Mouse (Mus musculus) kidney, postnatal 10 days (tissue): ENCODE measurements around the gene Vcam1.
A peak's percentile ranks its signal among the peaks of the same experiment; 100 is the strongest.

Source experiments
- DNase-seq: peaks from one replicate; pipeline ENCODE4 v3.0.0; 2021; ENCODE audit warnings: mixed read lengths

Gene Vcam1

DNA sequence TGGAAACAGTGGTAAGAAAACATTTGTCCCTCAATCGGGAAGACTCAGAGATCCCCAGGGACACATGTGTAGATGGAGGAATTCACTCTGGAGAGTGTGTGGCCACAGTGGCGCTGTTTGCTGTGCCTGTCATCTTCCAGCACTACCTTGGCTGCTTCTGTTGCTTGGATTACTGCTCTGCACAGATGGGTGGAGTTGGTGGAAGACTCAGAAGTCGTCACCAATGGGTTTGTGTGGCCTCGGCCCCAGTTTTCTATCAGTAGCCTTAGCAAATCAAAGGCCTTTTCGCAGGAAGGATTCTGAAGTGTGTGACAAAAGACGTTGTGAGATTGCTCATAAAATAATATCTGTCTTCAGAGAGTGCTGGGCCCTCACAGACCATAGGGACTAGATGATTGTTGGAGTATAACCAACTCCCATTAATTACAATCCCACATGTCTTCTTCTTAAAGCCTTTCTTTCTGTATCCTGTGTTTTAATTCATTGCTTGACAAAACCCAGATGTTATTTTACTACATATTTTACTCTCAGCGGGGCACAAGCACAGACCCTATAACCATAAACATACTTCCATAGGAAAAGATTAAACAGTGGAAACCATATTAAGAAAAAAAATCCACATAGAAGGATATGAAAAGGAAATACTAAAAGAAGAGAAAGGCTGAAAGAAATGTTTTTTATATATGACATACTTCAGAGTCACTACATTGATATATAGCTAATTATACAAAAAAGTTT, 48.4 kb downstream of the Vcam1 start:
- DNase-seq, result peak; percentile 17

DNA sequence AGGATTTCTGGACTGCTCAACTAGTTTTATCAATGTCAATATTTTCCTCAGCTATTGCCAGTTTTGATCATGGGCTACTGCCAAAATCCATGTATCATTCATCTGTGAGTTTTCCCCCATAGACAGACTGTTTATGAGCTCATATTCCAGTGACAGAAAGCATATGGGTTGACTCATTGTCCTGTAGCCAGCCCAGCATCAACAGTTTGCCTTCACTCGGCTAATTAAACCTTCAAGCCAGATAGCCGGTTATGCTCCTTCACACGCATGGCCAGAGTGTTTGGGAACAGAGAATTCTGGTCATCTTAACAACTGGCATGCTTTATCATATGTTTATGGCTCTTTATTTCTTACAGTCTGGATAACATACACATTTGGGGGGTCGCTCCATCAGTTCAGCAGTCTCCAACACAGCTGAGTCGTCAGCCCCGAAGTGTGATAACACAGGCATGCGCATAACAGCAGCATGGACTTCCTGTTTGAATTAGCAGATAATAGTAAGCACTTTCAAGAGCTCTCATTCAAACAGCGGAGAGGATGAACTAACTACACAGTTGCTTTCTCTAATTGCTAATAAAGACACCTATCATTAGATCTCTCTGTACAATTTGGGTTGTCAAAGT, 49.2 kb downstream of the Vcam1 start:
- DNase-seq, result peak; percentile 34

DNA sequence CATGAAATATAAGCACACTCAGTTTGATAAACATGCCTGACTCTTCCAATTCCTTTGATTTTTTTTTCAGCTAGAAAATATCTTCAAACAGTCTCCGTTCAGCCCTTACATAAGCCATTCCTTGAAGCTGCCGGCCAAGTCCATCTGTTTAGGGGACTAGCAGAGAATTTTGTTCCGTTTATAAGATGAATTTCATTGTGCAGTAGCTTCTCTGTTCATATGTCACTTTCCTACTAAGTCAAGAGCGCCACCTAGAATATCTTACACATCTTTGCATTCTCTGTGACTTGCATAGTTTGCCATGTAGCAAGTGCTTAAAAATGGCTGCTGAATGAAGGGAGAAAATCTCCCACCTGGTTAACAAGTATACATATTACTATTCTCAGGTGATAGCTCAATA, 51.0 kb downstream of the Vcam1 start:
- DNase-seq, result no peak

DNA sequence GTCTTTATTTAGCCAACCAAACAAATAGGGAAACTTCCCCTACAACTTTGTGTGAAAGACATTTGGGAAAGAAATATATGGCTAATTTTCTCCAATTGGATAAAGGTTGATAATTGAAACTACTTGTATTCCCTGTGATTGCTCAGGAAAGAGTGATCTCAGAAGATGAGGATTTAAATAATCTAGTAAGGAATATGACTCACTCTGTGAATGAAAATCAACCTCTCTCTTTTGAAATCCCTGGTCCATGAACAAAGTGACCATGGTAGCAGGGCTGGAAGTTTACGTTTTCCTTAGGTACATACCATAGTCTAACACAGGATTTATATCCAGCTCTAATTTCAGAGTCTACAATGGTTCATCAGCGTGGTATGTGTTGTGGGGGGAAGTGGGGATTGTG, 52.7 kb downstream of the Vcam1 start:
- DNase-seq, result no peak

DNA sequence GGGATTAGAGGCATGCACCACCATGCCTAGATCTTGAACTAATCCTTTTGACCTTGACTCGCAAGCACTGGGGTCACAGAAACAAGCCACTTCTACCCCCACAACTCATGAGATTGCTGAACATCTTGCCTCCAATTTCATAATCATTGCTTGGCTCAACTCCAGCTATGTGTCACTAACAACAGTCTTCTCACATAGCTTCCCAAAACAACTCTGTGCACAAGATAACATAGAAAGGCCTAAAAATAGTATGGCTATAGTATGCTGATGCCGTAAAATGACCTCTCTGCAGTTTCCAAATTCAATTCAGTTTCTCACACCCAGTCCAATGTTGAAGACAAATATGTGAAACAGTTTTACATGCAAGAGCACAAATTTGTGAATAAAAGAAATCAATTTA, 56.9 kb downstream of the Vcam1 start:
- DNase-seq, result no peak

DNA sequence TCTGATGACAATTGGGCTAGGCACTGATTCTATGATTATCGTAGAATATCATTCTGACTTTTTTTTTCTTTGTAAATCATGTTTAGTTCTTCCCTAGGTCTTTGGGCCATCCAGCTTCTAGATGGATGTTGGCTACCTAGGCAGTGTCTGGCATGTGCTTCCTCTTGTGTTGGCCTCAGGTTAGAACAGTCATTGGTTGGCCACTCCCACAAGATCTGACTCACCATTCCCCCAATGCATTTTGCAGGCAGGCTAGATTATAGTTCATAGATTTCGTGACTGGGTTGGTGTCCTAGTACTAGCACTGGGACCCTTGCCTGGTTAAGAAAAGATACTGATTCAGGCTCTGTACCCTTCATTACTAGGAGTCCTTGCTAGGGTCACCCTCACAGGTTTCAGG, 67.3 kb downstream of the Vcam1 start:
- no peak for DNase-seq

DNA sequence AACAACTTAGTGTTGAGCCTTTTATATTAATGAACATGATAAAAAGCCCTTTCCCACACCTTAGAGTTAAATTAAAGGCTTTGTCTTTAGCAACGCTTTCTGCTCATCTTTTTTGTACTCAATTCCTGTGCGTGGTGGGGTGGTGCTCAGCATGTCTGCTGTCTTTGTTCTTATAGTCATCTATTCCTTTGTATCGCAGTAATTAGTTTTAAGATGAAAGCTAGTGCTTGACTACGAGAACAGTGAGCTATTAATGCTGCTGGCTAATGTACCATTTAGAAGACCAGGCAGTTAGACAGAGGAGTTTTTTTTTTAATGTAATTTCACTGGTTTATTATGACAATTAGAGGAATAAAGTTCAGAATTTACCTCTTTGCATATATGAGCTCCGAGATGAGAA, 69.2 kb downstream of the Vcam1 start:
- DNase-seq, result no peak
